Mouse (Mus musculus) kidney, postnatal 10 days (tissue): ENCODE measurements around the gene Olfr169.
"Not testable (repeated sequence)": the region's sequence is repeated elsewhere in the genome, so short reads cannot be mapped to it uniquely, and the experiment has no call there.

ENCODE experiments used
- DNase-seq: peaks from one replicate; pipeline ENCODE4 v3.0.0; 2021; ENCODE audit warnings: mixed read lengths

Gene Olfr169

GRCm38 (mm10) chr16:19571709-19572108, at the start of gene Olfr169:
Olfr169 (minus strand) TSS chr16:19571809.
- DNase-seq: not testable (repeated sequence)

GRCm38 (mm10) chr16:19611782-19612181, 40.2 kb upstream of the Olfr169 start, which contains the start of gene Olfr170:
Olfr170 (minus strand) TSS chr16:19611882.
- not testable (repeated sequence) for DNase-seq

- no peak for DNase-seq
Measured at GRCm38 (mm10) chr16:19603166-19603565, 31.6 kb upstream of the Olfr169 start.

GRCm38 (mm10) chr16:19553429-19553828, 18.2 kb downstream of the Olfr169 start:
- DNase-seq: not testable (repeated sequence)

- not testable (repeated sequence) for DNase-seq
Measured at GRCm38 (mm10) chr16:19552246-19552645, 19.4 kb downstream of the Olfr169 start.

- no peak for DNase-seq
Measured at GRCm38 (mm10) chr16:19535455-19535854, 36.2 kb downstream of the Olfr169 start, which contains the start of gene Olfr168. Olfr168 (minus strand) TSS chr16:19535555.

- no peak for DNase-seq
Measured at GRCm38 (mm10) chr16:19522166-19522565, 49.4 kb downstream of the Olfr169 start, which contains the start of gene Olfr167. Olfr167 (minus strand) TSS chr16:19522266.
